Mouse (Mus musculus): Measurements from ENCODE around the gene Tiparp. TPM values are rescaled to one million over a fixed set of nuclear protein-coding genes. Genes with fewer than 3 reads are reported as not detected.

Gene Tiparp
- polyA plus RNA-seq (2012; rRNA removed), result 16.2 and 27.5 TPM in 2 replicates

DNA sequence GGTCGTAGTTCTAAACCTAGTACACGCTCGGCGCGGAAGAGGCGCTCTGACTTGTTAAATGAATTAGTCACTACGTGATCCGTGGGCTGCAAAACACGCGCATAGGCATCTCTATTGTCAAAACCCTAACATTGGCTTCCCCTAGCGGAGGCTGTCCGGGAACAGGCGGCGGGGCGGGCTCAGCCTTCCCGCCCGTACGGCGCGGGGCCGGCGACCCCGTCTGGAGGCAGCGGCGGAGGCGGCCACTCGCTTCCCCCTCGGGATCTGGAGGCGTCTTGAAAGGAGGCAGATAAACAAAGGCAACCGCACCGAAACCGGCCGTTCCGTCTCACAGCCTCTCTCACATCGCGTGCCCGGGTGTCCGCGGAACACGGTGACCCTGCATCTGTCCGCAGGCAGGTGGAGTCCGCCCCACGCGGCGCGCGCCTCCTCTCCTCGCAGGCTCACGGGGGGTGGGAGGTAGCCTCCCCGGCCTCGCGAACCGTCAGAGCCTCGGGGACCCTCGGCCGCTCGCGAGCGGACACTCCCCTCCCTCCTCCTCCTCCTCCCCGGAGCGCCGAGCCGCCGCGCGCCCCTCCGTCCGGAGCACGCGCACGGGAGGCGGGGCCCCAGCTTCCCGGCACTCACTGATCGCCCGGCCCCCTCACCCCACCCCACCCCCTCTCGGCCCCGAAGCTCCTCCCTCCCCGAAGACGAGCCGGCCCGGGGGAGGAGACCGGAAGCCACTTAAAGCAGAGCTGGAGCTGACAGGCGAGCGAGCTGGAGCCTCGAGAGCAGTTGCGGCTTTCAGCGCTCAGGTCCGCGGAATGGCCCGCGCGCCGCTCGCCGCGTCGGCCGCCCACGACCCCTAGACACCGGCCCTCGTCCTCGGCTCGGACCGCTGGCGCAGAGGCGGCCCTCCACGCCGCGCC is at the start of gene Tiparp:
Tiparp (plus strand) TSS at position 720 of the 911 bp plus-strand sequence.
- peak; percentile 85 for DNase-seq (ENCODE audit: low spot score)

DNA sequence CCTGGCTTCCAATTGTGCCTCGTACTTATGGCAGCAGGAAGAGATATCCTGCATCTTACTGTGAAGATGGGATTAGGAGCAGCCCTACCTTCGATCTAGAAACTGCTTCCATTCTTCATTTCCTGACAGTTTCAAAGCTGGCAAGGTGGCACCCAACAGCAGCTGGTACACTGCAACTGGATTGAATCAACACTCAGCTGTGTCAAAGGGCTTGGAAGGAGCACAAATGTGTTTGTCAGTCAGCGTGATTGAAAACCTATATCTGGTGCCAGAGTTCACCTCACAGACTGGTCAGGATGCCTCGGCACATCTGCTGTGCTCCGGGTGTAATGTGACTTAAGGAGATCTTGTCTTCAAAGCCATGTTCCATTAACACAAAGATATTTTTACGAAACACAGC is 47.5 kb upstream of the Tiparp start:
- no peak for DNase-seq (ENCODE audit: low spot score)

DNA sequence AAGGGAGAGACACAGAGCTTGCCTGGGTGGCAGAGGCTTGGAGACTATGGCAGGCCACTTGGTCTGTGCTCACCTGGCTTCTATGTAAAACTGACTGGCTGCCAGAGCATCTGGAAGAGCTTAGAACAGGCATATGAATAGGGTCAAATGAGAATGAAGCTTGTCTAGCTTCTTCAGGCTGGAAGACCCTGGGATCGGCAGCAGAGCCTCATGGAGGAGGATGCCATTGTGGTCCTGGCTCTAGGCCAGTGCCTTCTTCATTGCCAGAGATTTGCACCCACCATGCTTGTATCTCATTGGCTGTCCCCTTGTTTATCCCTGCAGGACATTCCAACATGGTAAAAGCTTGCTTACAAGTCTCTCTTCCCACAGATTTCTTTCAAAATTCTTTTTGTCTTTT is 45.9 kb upstream of the Tiparp start:
- DNase-seq (ENCODE audit: low spot score), result no peak

DNA sequence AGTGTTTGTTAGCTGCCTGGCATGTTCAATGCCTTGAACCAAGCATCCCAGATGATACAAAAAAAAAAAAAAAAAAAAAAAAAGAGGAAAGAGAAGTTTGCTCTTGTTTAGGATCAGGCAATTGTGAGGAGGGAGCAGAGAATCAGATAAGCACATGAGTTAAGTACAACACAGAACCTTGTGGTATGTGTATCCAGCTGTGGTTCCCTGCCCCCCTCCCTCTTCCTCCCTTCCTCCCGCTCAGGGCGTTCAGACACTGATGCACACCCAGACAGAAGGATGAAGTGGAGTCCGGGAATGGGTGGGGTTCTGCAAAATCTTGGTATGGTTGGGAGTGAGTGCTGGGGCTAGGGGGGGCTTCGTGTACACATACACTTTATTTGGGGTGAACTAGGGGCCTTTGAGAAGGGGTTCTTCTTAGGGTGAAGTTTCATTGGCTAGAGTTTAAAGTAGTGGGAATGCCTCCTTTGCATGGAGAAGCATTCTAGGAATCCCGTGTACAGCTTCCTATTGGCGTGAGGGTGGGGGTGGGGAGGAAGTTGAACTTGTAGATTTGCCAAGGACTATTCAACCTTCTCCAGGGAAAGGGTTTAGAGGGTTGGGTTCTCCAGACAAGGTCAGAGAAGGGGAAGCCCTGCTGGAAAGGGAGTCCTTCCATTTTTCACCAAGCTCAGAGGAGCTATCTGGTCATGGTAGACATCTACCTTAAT is 45.4 kb upstream of the Tiparp start:
- no peak for DNase-seq (ENCODE audit: low spot score)

DNA sequence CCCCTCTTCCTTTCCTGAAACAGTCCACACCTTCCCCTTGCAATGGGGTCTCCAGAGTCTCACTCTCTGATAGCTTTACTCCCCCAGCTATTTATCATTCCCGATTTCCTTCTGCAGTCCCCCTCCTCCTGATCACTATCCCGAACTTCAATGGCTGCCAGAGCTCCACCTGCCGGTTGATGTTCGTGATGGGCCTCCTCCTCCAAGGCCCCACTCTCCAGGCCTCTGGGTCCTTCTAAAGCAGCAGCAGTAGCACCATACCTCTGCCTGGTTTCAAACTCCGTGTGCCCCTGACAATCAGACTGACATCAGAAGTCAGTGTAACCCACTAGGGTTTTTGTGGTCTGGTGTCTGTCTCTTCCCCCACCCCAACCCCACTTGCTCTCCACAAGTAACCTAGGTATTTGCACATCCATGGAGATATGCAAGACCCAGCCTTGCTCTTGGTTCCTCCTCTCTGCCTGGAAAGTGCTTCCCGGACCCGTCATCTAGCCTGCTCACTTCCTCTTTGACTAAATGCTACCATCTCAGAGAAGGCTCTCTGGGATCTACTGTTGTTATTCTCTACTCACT is 44.0 kb upstream of the Tiparp start:
- DNase-seq (ENCODE audit: low spot score), result no peak

DNA sequence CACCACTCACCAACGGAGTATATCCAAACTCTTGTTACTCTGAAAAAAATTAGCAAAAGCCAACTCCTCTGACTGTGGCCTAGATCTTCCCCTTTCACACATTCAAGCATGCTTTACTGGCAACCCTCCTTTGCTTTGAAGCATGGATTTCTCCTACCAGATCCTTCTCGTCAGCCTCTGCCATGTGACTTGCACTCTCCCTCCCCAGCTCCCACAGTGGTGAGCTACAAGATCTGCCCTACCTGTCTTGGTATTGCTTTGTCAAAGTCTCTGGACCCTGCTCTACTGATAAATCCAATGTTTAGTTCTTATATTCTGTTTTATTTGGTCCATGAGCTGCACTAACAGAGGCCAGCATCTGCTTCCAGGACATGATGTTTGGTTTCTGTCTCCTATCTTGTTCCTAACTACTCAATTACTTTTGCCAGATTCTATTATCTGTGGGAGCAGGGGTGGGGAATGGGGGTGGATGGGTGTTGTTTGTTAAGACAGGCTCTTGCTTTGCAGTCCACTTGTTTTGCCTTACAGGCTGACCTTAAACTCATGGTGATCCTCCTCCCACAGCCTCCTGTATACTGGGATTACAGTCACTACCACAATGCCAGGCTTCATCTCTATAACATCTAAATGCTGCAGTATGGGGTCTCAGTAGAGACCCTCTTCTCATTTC is 40.7 kb upstream of the Tiparp start:
- no peak for DNase-seq (ENCODE audit: low spot score)

DNA sequence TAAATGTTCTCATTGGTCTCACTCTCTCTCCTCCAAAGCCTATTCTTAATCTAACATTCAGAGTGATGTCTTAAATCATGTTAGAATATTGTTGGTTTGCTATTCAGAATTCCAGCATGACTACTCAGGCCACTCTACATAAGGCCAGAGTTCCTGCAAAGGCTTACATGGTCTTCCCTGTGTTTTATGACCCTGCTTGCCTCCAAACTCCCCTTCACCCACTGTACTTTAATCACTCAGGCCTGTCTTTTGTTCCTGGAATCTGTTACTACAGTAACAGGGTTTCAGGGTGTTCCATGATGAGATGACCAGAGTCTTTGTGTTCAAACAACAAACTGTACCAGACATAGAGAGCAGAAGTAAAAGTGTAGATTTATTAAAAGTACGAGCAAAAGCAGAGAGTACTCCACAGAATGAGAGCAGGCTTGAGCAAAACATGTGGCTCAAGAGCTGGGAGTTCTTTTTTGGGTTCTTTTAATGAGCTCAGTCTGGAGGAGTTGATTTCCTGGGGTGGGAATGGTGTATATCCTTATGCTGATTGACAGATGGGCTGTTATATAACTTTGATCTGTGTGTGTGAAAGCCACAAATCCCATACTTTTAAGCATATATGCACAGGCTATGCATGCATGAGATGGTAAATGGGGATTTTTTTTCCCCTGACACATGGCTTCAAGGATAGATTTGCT is 39.5 kb upstream of the Tiparp start:
- no peak for DNase-seq (ENCODE audit: low spot score)

DNA sequence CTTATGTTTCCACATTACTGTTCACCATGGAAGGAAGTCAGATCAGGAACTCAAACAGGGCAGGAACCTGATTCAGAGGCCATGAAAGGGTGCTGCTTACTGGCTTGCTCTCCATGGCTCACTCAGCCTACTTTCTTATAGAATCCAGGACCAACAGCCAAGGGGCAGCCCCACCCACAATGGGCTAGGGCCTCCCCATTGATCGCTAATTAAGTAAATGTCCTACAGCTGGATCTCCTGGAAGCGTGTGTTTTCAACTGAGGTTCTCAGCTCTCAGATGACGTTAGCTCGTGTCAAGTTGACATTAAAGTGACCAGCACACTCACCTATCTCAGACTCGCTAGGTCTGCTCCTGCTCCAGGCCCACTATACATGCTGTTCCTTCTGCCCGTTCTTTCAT is 38.6 kb upstream of the Tiparp start:
- DNase-seq (ENCODE audit: low spot score), result no peak

DNA sequence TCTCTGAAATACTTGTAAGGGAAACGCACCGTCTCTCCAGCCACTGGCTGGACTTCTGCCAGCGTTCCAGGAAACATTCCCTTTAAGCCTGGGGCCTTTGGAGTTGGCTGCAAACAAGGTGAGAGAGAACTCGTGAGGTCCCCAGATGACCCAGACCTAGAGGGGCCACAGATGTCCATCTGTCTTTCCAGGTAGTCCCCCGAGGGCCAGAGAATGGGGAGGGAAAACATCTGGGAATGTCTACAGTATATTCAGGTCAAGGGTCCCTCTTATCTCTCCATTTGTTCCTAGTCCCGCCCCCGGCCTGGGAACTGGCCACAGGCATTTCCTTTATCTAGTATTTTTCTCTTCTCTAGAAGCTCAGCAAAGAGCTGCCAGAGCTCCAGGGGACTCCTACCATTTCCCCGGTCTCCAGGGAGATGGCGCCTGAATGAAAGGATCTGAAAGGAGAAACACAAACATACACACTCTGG is 33.9 kb upstream of the Tiparp start:
- no peak for DNase-seq (ENCODE audit: low spot score)

DNA sequence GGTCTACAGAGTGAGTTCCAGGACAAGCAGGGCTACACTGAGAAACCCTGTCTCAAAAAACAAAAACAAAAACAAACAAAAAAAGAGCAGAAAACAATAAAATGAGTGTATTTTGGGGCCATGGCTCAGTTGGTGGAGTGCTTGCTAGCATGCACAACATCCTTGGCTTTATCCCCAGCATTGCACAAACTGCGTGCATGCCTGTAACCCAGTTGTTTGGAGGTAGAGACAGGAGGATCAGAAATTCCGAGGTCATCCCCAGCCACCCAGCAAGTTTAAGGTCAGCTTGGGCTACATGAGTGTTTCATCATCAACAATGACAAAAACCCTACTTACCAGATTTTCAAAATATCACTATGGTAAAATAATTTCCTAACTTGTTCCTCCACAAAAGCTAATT is 20.4 kb upstream of the Tiparp start:
- no peak for DNase-seq (ENCODE audit: low spot score)

DNA sequence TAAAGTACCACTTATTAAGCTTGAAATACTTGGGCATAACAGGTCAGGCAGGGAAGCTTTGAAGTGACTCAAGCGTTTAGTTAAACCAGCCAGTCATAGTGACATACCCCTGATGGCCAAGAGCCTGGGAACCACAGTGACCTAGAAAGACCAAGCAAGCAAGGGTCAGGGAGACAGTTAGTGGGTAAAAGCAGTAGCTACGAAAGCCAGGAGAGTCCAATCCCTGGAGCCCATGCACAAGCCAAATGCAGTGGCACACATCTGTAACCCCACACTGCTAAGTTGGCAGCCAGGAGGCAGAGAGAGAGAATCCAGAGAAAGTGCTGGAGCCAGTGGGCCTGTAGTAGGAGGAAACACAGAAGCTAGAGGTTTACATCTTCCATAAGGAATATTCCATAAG is 17.6 kb upstream of the Tiparp start:
- no peak for DNase-seq (ENCODE audit: low spot score)

DNA sequence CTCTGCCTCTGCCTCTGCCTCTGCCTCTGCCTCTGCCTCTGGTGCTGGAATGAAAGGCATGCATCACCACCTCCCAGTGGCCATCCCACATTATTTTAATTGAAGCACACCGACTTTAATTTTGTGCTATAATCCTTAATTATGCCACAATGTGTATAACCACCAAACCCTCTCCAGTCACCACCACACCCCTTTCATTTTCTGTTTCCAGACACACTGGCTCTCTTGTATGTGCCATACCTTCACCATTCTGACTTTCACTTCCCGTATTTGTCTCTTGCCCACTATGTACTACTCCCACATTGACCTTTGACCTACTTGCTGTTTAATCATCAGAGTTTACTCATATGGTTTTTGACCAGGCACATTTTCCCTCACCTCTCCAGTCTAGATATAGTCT is 12.5 kb upstream of the Tiparp start:
- no peak for DNase-seq (ENCODE audit: low spot score)

DNA sequence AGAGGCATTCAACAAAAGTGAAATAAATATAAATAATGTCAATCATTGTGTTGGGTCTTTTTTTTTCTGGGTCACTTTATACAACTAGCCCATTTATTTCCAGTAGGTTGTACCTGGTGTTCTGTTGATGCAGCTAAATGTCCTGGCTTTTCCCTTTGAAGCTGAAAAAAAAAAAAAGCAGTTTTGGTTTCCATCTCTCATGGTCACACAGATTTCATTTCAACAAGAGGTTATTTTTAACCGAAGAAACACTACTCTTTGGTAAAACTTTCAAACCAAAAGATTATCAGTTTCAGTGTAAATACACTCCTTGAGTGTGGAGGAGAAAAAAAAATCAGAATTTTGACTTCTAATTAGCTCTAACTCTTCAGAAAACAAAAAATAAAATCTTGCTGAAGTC is 11.7 kb upstream of the Tiparp start:
- DNase-seq (ENCODE audit: low spot score), result no peak

DNA sequence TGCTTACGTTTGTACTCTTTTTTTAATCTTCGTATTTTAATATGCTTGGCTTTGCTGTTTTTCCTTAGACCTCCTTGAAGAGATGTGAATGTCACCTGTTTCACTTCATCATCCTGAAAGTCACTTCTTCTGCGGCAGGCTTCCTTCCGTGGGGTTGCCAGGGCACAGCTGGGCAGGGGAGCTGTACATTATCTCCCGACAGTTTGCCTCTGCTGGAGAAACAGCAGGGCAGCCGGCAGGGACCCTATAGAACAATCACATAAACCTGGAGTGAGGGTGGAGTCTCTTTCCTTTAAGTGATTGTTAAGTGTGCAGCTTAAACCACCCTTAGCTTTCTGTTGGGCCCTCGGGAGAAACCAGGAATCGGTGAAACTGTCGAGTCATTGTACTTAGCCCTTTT is 11.1 kb upstream of the Tiparp start:
- DNase-seq (ENCODE audit: low spot score), result no peak

DNA sequence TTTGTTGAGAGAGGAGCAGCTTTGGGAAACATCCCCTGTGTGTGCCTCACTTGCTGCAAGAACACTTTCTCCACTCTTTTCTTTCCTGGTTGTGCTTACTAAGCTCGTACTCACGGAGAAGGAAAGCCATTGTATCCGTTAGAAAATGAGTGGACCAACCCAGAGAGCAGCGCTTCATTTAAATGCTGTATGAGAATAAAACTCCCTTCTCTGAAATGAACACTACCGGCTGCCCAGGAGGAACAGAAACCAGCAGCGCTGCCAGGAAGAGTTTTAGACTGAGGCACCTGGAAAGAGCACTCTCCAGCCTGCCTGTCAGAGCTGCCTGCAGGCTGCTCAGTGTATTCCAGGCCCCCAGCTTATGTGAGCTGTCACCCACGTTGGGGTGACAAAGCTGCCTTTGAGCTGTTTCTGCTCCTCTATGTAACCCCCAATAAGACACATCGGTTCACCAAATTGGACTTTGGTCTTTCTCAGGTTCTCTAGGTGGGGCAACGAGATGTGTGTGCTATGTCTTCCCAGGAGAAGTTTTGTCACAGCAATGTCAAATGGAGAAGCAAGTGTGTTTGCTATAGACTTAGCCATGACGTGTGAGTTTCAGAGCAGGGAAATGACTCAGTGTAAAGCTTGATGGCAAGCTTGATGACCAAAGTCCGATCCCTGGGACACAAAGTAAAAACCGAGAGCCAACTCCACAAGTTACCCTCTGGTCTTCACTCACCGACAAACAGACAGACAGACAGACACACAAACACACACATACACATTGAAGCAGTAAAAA is 10.3 kb upstream of the Tiparp start:
- DNase-seq (ENCODE audit: low spot score), result no peak

DNA sequence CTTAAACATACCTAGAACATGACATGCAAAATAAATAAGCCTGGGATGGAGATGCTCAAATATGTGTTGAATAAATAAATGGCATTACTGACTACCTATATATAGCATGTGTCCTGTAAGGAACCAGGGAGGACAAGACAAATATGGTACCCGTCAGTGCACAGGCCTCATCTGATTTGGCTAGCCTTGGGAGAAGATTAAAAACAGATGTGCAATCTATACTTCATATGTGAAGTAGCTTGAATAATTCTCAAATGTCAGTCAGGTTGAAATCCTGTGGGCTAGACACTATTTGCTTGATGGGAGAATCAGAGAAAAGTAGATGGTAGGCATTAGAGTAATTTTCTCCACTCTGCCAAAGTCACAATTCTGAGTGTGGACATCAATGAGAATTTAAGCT is 6.8 kb upstream of the Tiparp start:
- no peak for DNase-seq (ENCODE audit: low spot score)

DNA sequence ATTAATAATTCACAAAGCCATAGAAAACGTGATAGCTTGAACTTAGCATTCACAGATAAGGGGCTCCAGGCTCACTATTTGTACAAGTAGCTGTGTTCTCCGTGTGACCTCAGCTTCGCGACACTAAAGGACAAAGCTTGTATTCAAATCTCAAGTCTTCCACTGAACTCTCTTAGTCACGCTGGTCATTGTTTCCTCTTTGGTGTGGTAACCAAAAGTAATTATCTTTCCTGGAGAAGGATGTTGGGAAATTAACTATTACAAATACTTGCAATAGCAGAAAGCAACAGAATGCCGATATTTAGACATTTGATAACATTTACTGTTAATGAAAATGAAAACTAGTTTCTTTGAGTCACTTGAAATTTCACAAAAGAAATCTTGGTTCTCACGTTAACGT is 4.8 kb upstream of the Tiparp start:
- DNase-seq (ENCODE audit: low spot score), result no peak

DNA sequence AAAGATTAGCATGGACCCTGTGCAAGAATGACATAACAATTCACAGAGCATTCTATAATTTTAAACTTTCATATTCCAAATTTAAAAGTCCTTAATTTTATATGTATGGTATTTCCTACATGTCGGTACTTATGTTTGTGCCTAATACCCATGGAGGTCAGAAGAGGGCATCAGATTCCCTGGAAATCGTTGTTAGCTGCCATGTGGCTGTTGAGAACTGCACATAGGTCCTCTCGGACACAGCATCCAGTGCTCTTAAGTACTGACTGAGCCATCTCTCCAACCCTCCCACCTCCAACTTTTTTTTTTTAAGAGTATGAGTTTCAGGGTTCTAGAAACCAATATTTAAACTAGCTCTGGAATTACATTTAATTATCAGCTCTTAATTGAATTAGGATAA is 2.5 kb upstream of the Tiparp start:
- no peak for DNase-seq (ENCODE audit: low spot score)

DNA sequence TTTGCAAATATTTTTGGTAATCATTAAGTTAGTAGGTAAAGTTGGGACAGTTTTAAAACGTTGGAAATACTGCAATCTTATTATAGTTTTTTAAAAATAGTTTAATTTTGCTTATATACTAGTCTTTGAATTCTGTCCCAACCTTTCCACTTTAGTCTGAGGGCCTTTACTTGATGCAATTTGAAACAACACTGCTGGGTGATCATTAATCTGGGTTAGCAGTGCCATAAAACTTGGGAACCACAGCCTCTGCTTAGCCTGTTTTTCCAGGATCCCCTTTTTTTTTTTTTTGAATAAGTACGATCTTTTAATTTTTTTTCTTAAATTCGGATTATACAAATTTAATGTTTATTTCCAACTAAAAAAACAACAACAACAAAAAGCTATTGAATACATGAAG is 1.0 kb upstream of the Tiparp start:
- no peak for DNase-seq (ENCODE audit: low spot score)

DNA sequence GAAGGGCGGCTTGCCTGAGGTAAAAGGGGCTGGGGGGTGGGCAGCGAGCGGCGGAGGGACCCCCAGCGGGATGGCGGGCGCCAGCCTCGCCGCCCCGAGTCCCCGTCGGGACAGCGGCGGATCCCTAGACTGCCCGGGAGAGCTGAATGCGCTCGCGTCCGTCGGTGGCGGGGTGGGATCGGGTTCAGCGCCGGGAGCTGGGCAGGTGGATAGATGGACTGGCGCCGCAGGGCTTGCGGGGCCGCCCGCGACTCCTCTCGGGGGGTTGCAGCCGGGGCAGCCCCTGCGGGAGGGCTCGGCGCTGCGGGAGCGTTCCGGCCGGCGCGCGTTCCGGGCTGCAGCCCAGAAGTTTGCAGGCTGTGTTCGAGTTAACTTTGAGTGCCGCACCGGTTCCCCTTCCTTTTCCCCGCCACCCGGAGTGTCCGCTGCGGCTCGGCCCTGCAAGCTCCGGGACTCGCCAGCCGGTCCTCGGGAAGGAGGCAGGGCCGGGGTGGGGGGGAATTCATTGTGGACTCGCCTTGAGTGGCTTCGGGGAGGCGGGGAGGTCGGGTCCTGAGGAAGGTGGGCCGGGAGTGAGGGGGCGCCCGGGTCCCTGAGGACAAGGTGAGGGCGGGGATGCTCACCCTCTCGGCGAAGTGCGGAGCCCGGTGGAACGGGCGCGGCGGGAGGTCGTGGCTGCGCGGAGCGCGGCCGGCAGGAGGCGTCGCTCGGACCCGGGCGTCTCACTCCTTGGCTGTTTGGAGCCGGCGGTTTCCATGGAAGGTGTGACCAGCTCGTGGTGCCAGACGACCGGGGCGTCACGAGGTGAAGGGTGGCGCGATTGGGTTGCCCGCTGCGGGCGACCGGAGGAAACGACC is 632 bp downstream of the Tiparp start:
- DNase-seq (ENCODE audit: low spot score), result peak; percentile 59
